Mouse (Mus musculus) liver, embryonic 14 days (tissue): ENCODE results near the gene Tstd1. TPM values are rescaled to one million over a fixed set of nuclear protein-coding genes. Genes with fewer than 3 reads are reported as not detected.

Source experiments
- polyA plus RNA-seq: library from polyadenylated mRNA; depleted of rRNA; stranded (reverse); fragments of >200 nt; gene quantifications from 2 replicates; pipeline ENCODE4 v1.2.3, GENCODE M21; 2012; rRNA removed

Gene Tstd1
- 0.86 and 0.90 TPM in 2 replicates for polyA plus RNA-seq

GRCm38 (mm10) chr1:171418660-171419059 is at the start of gene Tstd1:
Gene Tstd1, plus strand, starts transcription at chr1:171418872.

DNA sequence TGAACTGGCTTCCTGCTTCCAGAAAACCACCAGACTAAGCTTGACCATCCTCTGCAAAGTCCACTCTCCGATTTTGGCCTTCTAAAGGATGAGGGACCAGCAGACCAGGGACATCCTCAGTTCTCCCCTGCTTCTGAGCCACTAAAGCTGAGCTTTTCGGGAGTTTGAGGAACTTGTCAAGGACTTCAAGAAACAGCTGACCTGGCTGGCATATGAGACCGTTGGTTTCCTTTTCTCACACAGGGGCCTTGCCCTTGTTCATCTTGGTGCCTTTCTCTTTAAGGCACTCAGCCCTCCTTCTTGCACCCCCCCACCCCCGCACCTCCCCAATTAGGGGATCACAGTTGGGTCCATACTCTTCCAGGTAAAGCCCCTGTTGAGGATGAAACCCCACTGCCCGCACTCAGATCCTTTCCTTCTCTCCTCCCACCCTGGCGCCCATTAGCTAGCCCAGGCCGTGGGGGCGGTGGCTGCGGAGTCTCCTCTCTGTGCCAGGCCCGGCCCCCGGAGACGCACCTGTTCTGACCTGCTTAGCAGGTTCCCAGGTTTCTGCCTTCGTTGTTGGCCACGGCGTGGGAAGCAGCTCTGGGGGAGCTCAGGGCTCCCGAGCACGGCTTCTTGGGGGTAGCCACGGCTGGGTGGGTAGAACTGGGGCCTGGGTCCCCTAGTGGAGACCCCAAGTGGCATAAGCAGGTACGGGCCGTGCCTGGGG is 48.7 kb upstream of the Tstd1 start, which contains the start of gene Nectin4:
Gene Nectin4 (plus strand): TSS at position 255 of the 712 bp plus-strand sequence.

DNA sequence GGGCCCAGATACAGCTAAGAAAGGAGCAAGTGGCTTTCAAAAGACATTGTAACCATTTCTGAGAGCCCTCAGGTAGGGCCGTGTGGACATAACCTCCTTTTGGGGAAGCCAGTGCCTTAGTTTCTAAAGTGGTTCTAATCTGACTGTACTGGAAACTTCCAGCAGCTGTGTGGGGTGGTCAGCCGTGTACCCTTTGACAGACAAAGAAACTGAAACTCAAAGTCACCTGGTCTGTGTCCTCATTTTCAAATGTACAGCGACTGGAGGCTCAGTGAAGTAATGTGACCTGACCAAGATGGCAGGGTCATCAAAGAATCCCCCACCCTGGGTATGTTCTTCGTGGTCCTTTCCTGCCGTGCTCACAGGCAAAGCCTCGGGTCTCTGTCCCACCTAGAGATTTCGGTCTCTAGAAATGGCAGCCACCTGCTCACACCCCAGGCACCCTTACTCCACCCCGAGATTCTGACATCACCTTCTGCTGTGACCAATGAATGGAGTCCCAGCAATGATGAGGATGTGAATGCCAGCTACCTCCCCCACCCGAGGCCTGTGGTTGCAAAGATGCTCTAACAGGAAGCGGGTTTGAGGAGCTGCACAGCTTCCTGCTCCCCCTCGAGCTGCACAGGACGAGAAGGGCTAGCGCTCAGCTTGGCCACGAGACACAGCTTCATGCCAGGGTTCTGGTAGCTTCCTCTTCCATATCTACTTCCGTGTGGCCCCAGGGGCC is 30.1 kb upstream of the Tstd1 start, which contains the start of gene Arhgap30:
Gene Arhgap30 (plus strand): TSS at position 579 of the 727 bp plus-strand sequence.

GRCm38 (mm10) chr1:171410947-171411484 is 7.7 kb upstream of the Tstd1 start, which contains the start of gene Usf1:
Gene Usf1, plus strand, starts transcription at chr1:171411313.

DNA sequence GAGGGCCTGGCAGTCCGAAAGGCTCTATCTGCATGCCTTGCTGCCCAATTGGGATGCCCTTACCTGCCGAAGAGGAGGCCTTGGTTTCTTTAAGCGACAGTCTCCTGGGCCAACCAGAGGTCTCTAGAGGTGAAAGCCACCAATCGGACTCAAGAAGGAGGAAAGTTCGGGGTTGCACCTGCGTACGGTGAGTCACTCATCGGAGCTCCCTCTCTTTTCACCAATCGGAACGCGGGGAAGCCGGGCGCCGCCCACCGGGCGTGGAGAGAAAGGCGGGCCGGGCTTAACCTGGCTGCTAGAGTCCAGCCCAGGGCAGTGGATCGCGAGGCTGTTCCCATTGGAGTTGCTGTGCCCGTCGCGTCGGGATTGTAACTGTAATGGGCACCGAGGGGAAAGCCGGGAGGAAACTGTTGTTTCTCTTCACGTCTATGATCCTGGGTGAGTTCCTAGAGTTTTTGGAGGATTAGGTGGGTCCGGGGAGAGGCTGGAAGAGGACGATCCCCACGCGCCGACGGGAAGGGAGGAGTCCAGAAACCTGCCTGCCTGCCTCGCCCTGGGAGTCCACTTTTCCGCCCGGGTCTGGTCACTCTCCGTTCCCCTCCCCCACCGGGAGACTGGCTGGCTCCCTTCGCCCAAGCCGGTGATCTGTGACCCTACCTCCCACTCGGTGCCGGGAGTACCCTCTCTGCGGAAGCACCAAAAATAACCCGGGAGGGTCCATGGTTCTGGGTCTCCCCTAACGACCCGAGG is 18.8 kb downstream of the Tstd1 start, which contains the start of gene F11r:
Gene F11r (plus strand): TSS at position 272 of the 750 bp plus-strand sequence.

Other genes with a start within 250 kb of the Tstd1 start
- 1.0 and 1.1 TPM in 2 replicates for gene Pcp4l1, start 222.6 kb upstream of the Tstd1 start, polyA plus RNA-seq
- gene Nr1i3, start 204.9 kb upstream of the Tstd1 start, polyA plus RNA-seq = 0.59 and 0.90 TPM in 2 replicates
- gene Tomm40l, start 196.4 kb upstream of the Tstd1 start, polyA plus RNA-seq = 10.6 and 11.9 TPM in 2 replicates
- gene Apoa2, start 193.8 kb upstream of the Tstd1 start, polyA plus RNA-seq = 2,548 and 2,817 TPM in 2 replicates
- 41.9 and 56.5 TPM in 2 replicates for gene Fcer1g, start 184.5 kb upstream of the Tstd1 start, polyA plus RNA-seq
- gene Adamts4, start 168.5 kb upstream of the Tstd1 start, polyA plus RNA-seq = 0.18 and 0.24 TPM in 2 replicates
- gene Ndufs2, start 167.5 kb upstream of the Tstd1 start, polyA plus RNA-seq = 80.1 and 91.3 TPM in 2 replicates
- 12.0 and 15.2 TPM in 2 replicates for gene B4galt3, start 148.5 kb upstream of the Tstd1 start, polyA plus RNA-seq
- 138 and 165 TPM in 2 replicates for gene Ppox, start 137.7 kb upstream of the Tstd1 start, polyA plus RNA-seq
- gene Usp21, start 130.9 kb upstream of the Tstd1 start, polyA plus RNA-seq = 16.5 and 19.1 TPM in 2 replicates
- 21.5 and 27.7 TPM in 2 replicates for gene Ufc1, start 123.8 kb upstream of the Tstd1 start, polyA plus RNA-seq
- 15.6 and 18.6 TPM in 2 replicates for gene Dedd, start 89.7 kb upstream of the Tstd1 start, polyA plus RNA-seq
- gene Nit1, start 73.2 kb upstream of the Tstd1 start, polyA plus RNA-seq = 20.0 and 23.2 TPM in 2 replicates
- gene Pfdn2, start 73.2 kb upstream of the Tstd1 start, polyA plus RNA-seq = 41.8 and 44.2 TPM in 2 replicates
- 0.23 and 0.24 TPM in 2 replicates for gene Klhdc9, start 58.1 kb upstream of the Tstd1 start, polyA plus RNA-seq
- gene Nectin4, start 48.8 kb upstream of the Tstd1 start, polyA plus RNA-seq = 0.06 and 0.21 TPM in 2 replicates
- 2.7 and 3.5 TPM in 2 replicates for gene Arhgap30, start 29.9 kb upstream of the Tstd1 start, polyA plus RNA-seq
- gene Usf1, start 7.6 kb upstream of the Tstd1 start, polyA plus RNA-seq = 13.6 and 16.4 TPM in 2 replicates
- gene F11r, start 18.7 kb downstream of the Tstd1 start, polyA plus RNA-seq = 12.0 and 13.4 TPM in 2 replicates
- 2.0 and 2.4 TPM in 2 replicates for gene Alyref2, start 84.6 kb downstream of the Tstd1 start, polyA plus RNA-seq
- not detected in 2 replicates for gene Itln1, start 116.4 kb downstream of the Tstd1 start, polyA plus RNA-seq
- gene Cd244a, start 140.3 kb downstream of the Tstd1 start, polyA plus RNA-seq = 0.11 and 0.17 TPM in 2 replicates
- 1.1 and 1.5 TPM in 2 replicates for gene Ly9, start 188.5 kb downstream of the Tstd1 start, polyA plus RNA-seq
- 0.02 and 0.06 TPM in 2 replicates for gene Slamf7, start 234.2 kb downstream of the Tstd1 start, polyA plus RNA-seq